ENCODE assay signal across 18 mouse cellular contexts in the genomic region with DNA sequence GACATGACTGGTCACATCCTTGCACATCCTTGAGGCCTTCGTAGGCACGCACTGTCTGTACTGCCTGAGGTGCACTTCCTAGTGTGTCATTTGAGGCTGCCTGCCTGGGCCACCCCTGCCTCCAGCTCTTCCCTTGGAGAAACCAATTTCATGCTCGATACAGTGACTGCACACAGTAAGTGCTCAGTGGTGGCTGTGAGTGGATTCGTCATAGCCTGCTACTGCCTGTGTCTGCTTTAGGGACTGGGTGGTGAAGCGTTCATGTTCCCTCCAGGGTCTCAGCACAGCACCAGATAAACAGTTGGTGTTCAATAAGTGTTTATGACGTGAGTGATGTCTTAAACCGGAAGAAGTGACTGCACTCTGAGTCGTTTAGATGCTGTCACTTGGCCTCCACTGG.
"Had no signal": no experiment of that assay in that cellular context is flagged by ENCODE, and none has a peak within 500 bp of the region (broad histone marks: within the 10 kb centered on the region; RNA-seq: fewer than 3 reads in every experiment).

No protein-coding gene starts in this region.

- H3K9me3 ChIP-seq: intestine, embryonic 15.5 days had no signal

- H3K27me3 ChIP-seq: intestine, embryonic 15.5 days; liver, embryonic 13.5 days; neural tube, embryonic 12.5 days had no signal

- H3K36me3 ChIP-seq: intestine, embryonic 15.5 days; liver, embryonic 13.5 days had no signal

- H3K27ac ChIP-seq: intestine, embryonic 15.5 days; liver, embryonic 13.5 days; neural tube, embryonic 12.5 days; stomach, postnatal 0 days had no signal

- H3K4me3 ChIP-seq: intestine, embryonic 15.5 days; liver, embryonic 13.5 days; neural tube, embryonic 12.5 days had no signal

- H3K9ac ChIP-seq: intestine, embryonic 15.5 days; liver, embryonic 13.5 days; neural tube, embryonic 12.5 days had no signal

- H3K4me2 ChIP-seq: intestine, embryonic 15.5 days; liver, embryonic 13.5 days; midbrain, embryonic 11.5 days; neural tube, embryonic 12.5 days had no signal

- H3K4me1 ChIP-seq: intestine, embryonic 15.5 days; liver, embryonic 13.5 days; neural tube, embryonic 12.5 days had no signal

- DNase-seq: kidney, adult 11 months; kidney, adult 9 months; kidney, postnatal 10 days; kidney, postnatal 4 days; liver, embryonic 13.5 days; lung, adult 2 months; lung, postnatal 14 days; lung, postnatal 4 days; midbrain, embryonic 14.5 days; right cerebral cortex, adult 18-20 months; right cerebral cortex, postnatal 14 days; right cerebral cortex, postnatal 4 days; thymus, adult 2 months; thymus, postnatal 25 days had no signal
